Mouse (Mus musculus) mouse trophoblast stem cell (cell line): Measurements from ENCODE around the gene Zfp345.
"Not testable (repeated sequence)": the region's sequence is repeated elsewhere in the genome, so short reads cannot be mapped to it uniquely, and the experiment has no call there.

Experiments used
- in situ Hi-C, 2 experiments: fragments of 300-500 bp; cut with MseI, MboI; formaldehyde crosslinking; loops; 2 replicates in 1 of 2; 3 replicates in 1 of 2; pipeline ENCODE4 v1.15.1; 2025

The Zfp345 gene

DNA sequence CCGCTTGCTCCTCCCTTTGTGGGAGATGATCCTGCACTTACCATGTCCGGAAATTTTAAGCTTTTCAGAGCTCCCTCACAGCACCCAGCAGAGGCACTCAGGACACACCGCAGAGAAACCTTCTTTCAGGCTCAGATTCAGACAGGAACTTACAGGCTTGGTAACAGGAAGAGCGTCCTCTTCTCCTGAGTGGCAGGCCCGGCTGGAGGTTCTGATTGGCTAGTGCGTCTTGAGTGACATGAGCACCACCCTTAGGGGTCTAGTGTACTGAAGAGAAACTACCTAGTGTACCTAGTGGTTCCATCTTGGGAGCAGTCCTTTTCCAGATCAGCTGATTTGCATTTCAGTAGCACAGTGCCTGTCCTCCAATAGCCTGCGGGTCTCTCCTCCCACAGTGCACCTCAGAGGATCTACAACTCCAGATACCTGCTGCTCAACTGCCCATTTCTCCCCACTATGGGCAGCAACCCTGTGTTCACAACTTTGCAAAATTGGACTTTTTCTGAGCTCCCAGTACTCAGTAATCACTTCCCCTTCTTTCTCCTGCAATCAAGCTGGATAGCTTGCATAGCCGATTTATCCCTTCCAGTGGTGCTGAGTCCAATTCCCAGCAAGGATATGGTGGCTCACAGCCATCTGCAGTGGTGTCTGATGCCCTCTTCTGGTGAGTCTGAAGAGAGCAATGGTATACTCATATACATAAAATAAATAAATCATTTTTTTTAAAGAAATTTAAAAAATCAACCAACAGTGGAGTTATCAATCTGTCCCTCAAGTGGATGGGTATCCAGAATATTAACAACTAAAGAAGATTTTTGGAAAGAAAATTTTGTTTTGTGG, at the start of gene Zfp345:
Gene Zfp345 (minus strand): TSS at position 153 of the 840 bp plus-strand sequence.
- in situ Hi-C loops: loop anchor here in 1 of 2 experiments (10.0 kb wide), 1 partner anchor 170 kb away; no protein-coding TSS in a partner anchor

DNA sequence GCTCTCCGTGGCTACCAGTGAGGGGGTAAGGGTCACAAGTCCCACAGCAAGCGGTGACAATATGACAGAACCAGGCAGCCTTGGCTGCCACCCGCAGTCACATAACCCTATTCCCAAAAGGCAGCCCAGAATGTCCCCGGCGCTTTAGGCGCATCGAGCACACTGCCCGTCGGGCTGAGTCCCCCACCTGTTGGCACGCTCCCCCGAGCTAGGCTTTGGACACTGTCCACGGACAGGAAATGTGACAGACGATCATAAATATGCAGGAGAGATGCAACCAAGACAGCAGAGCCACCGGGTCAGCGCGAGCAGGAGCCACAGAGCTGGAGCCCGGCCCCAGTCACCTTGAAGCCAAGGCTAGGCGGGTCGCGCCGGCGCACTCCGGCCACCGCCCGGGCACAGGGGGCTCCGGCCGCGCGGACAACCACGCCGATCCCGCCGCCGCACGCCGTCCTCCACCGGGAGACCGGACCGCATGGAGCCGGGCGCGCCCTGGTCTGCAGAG, 40.9 kb upstream of the Zfp345 start:
- in situ Hi-C loops: no loop called here

DNA sequence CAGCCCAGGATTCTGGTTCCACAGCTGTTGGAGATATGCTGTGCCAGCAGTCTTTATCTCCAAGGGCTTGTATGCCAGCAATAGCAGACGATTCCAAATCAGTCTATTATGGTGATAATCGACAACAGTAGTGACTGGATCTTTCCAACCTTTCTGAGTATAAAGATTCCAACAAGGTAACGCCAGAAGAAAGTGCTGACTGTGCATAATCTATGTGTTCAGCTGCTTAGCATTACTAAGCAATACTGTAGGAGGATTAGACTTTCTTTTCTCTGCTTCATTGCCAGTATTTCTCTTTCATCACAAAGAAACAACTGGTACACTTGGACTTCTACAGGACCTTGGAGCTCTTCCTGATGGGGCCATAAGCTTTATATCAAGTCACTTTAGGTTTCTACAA, 27.9 kb upstream of the Zfp345 start:
- in situ Hi-C loops: no loop called here

DNA sequence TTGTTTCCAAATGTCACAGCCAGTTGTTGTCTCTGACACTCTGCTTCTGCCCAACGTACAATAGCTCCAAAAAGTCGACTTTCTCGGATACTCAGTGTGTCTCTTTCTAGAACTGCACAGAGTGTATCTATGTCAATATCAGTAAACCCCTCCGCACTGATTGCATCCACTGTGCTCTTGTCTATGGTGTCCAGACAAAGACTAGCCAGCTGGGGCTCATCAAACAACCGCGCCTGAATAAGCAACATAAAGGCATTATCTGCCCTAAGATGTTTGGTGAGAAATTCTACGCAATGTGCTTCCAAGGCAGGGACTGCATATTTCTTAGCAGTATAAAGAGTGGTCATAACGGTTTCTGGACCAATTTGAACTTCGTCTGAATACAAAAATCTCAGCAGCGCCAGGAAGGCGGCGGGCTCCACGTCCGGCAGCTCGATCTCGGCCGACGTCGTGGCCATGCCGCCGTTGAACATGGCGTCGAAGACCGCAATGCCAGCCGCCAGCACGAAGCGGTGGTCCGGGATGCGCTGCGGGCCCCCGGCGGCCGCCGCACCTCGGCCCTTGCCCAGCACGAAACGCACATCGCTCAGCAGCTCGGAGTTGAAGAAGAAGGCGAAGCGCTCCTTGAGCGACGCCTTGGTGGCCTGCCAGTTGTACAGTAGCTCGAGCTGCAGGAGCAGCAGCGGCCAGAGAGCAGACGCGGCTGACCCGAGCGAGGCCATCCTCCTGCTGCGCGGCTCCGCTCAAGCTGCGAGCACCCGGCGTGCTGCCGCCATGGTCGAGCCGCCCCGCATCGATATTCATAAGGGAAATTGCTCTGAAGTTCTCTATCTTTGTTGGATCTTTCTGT, 15.5 kb upstream of the Zfp345 start:
- in situ Hi-C loops: not testable (repeated sequence)

DNA sequence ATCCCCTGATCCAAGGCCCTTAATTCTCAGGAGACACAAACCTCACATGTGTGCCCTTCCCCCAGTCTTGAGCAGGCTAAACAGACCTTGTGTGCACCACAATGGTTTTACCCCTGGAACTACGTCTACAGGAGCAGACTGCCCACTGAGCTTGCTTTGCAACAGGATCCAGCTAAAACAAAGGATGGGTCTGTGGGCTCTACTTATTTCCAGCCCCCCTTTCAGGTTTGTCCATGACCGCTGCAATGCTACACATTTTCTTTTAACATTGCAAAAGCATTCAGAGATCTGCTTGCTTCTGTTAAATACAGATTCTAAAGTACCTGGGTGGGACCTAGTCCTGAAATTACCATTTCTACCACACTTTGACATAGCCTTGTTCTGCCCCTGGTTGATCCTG, 8.1 kb upstream of the Zfp345 start:
- in situ Hi-C loops: no loop called here

DNA sequence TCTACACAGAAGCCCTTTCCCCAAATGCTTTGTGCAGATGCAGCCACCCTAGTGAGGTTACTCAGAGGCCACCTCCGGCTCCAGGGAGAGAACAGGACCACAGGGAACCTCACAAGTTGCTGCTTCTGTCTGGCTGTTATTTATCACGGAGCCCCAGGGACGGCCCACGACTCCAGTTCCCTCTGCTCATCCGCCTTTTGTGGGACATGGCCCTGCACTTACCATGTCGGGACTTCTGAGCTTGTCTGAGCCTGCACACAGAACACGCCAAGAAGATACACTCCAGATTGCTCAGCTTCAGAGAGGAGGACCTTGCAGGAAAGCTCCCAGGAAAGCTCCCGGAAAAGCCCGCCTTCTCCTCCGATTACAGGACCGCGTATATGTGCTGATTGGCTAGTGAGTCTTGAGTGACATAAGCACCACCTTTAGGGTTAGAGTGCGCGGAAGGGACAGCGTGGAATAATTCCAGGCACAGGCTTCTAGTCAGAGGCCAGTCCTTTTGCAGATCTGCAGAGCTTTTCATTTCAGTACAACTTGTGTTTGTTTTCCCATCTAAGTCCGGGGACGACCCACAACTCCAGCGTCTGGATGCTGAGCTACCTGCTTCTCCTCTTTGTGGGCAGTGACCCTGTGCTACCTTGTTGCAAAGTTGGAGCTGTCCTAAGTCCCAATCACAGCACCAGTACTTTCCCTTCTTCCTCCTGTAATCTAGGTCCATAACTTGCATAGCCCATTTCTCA, 33.5 kb downstream of the Zfp345 start, which contains the start of gene Zfp442:
Gene Zfp442 (minus strand): TSS at position 307 of the 740 bp plus-strand sequence.
- in situ Hi-C loops: loop anchor here in 1 of 2 experiments (5.0 kb wide), 1 partner anchor 234 kb away; the partner anchor contains the start of gene Zfp937

DNA sequence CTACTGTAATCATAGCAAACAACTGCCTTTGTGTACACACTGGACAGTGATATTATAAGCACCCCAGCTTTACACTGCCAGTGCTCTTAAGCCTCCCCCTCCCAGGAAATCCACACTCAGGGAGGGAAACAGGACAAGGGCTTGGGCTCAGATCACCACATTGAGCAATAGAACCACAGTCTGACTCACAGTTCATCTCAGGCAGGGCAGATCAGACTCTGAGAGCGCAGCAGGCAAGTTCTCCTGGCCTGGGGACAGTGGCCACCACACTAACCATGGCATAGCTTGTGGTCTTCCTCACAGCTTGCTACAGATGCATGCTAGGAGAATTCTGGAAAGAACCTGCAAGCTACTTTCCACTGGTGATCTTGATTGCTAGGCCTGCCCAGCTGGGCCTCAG, 45.8 kb downstream of the Zfp345 start:
- in situ Hi-C loops: not testable (repeated sequence)
